Mouse (Mus musculus) neural tube, embryonic 12.5 days (tissue): ENCODE results near the gene Dnal4. TPM values are rescaled to one million over a fixed set of nuclear protein-coding genes. Genes with fewer than 3 reads are reported as not detected.

Experiments
- ATAC-seq: fragments of 200-750 bp; cut with Nextera tagmentation; 2 replicates; pipeline ENCODE4 v1.8.0; 2017; ENCODE audit warnings: low read depth, mild to moderate bottlenecking, moderate TSS enrichment, moderate library complexity; ENCODE audit not compliant: low FRiP score
- H3K27ac ChIP-seq: fragments of 300-500 bp; sonication (generic); 2 replicates; pipeline ENCODE4 v1.5.1; 2016
- H3K27me3 ChIP-seq: fragments of 300-500 bp; sonication (generic); replicated peaks from 2 replicates; pipeline ENCODE4 v1.6.1; 2016; ENCODE audit warnings: mild to moderate bottlenecking
- H3K36me3 ChIP-seq: fragments of 300-500 bp; sonication (generic); 2 replicates; pipeline ENCODE4 v1.6.1; 2016; ENCODE audit warnings: mild to moderate bottlenecking
- H3K4me1 ChIP-seq: fragments of 300-500 bp; sonication (generic); 2 replicates; pipeline ENCODE4 v1.6.1; 2016
- H3K4me2 ChIP-seq: fragments of 300-500 bp; sonication (generic); replicated peaks from 2 replicates; pipeline ENCODE4 v1.6.1; 2016; ENCODE audit warnings: mild to moderate bottlenecking
- H3K4me3 ChIP-seq: fragments of 300-500 bp; sonication (generic); 2 replicates; pipeline ENCODE4 v1.5.1; 2016
- H3K9ac ChIP-seq: fragments of 300-500 bp; sonication (generic); 2 replicates; pipeline ENCODE4 v1.6.1; 2016; ENCODE audit warnings: mild to moderate bottlenecking
- H3K9me3 ChIP-seq: fragments of 300-500 bp; sonication (generic); 2 replicates; pipeline ENCODE4 v1.6.1; 2016; ENCODE audit warnings: mild to moderate bottlenecking
- WGBS: fragments of 180-500 bp; shearing (Covaris S2); methylation state at CpG from one replicate; pipeline ENCODE4 v1.1.7; 2016; 5-methylcytosine and 5-hydroxymethylcytosine counted together
- polyA plus RNA-seq: library from polyadenylated mRNA; unstranded; fragments of >200 nt; fragmentation: Nextera tagmentation; extraction: Ambion mirVana; gene quantifications from 2 replicates; pipeline ENCODE4 v1.2.1, GENCODE M21; 2016

Gene Dnal4
- polyA plus RNA-seq, 1 experiment from 2014 or later: 73.1 TPM

- Histone ChIP-seq H3K36me3 (peaks cover 15% of the 10 kb centered on the region), H3K4me2 (no peak overlapping the region), H3K4me3 (no peak overlapping the region), H3K9ac (no peak overlapping the region), H3K27me3 (no peaks in the 10 kb centered on the region), H3K4me1 (peaks cover 12% of the 10 kb centered on the region), H3K27ac (no peak overlapping the region), H3K9me3 (no peaks in the 10 kb centered on the region)
- WGBS: 66% methylated on average over 6 of the region's 6 CpGs
- ATAC-seq: no peak
Measured at GRCm38 (mm10) chr15:79768302-79768701, 9.3 kb downstream of the Dnal4 start.

GRCm38 (mm10) chr15:79767327-79767961 lies 10.2 kb downstream of the Dnal4 start:
- no peaks in the 10 kb centered on the region for H3K27me3 ChIP-seq
- WGBS: 85% methylated on average over 16 of the region's 16 CpGs
- H3K9ac ChIP-seq: no peak overlapping the region
- no peak overlapping the region for H3K4me3 ChIP-seq
- no peak overlapping the region for H3K27ac ChIP-seq
- no peak overlapping the region for H3K4me2 ChIP-seq
- peaks cover 23% of the 10 kb centered on the region for H3K36me3 ChIP-seq
- ATAC-seq: no peak
- H3K9me3 ChIP-seq: no peaks in the 10 kb centered on the region
- H3K4me1 ChIP-seq: peaks cover 10% of the 10 kb centered on the region; the same call in 1 of the 2 replicates

DNA sequence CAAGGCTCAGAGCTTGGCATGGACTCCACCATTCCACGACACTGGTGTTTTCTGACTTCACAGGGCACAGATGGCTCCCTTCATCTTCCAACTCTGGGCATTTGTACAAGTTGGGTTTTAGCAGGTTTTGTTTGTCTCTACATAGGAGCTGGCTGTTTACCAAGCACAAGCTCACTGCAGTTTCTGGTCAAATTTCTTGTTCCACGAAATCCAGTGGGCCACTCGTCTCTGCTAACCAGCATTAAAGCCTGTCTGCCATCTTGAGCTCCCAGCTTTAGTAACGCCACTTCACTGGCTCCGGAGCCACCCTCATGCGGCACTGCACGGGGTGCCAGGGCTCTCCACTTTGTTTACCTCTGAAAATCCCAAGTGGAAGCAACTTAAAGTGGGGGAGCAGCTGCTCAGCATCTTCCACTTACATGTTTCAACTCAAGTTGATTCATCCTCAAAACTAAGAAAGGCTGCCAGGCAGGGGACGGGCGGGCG lies 11.0 kb downstream of the Dnal4 start:
- Histone ChIP-seq H3K9ac (no peak overlapping the region), H3K4me3 (no peak overlapping the region), H3K4me2 (no peak overlapping the region), H3K27me3 (no peaks in the 10 kb centered on the region), H3K9me3 (no peaks in the 10 kb centered on the region), H3K27ac (no peak overlapping the region), H3K36me3 (peaks cover 31% of the 10 kb centered on the region), H3K4me1 (peaks cover 10% of the 10 kb centered on the region; the same call in 1 of the 2 replicates)
- WGBS: 90% methylated on average over 10 of the region's 10 CpGs
- ATAC-seq: no peak

GRCm38 (mm10) chr15:79766168-79766567 lies 11.5 kb downstream of the Dnal4 start:
- WGBS: 60% methylated on average over 10 of the region's 10 CpGs
- H3K36me3 ChIP-seq: peaks cover 34% of the 10 kb centered on the region
- no peak overlapping the region for H3K27ac ChIP-seq
- no peak for ATAC-seq
- H3K9ac ChIP-seq: no peak overlapping the region
- no peak overlapping the region for H3K4me3 ChIP-seq
- H3K4me2 ChIP-seq: no peak overlapping the region
- peaks cover 6% of the 10 kb centered on the region; the same call in 1 of the 2 replicates for H3K4me1 ChIP-seq
- no peaks in the 10 kb centered on the region for H3K27me3 ChIP-seq
- H3K9me3 ChIP-seq: no peaks in the 10 kb centered on the region

GRCm38 (mm10) chr15:79765361-79765760 lies 12.3 kb downstream of the Dnal4 start:
- Histone ChIP-seq H3K4me3 (no peak overlapping the region), H3K27me3 (no peaks in the 10 kb centered on the region), H3K9ac (no peak overlapping the region), H3K36me3 (peaks cover 34% of the 10 kb centered on the region), H3K4me2 (no peak overlapping the region), H3K4me1 (no peaks in the 10 kb centered on the region; the same call in 1 of the 2 replicates), H3K9me3 (no peaks in the 10 kb centered on the region), H3K27ac (no peak overlapping the region)
- ATAC-seq: no peak
- 92% methylated on average over 2 of the region's 2 CpGs for WGBS

GRCm38 (mm10) chr15:79764539-79765267 lies 12.9 kb downstream of the Dnal4 start:
- no peak overlapping the region for H3K27ac ChIP-seq
- 84% methylated on average over 11 of the region's 11 CpGs for WGBS
- no peaks in the 10 kb centered on the region for H3K27me3 ChIP-seq
- H3K9ac ChIP-seq: no peak overlapping the region
- H3K36me3 ChIP-seq: peaks cover 34% of the 10 kb centered on the region
- H3K4me3 ChIP-seq: no peak overlapping the region
- no peak overlapping the region for H3K4me2 ChIP-seq
- no peaks in the 10 kb centered on the region; the same call in 1 of the 2 replicates for H3K4me1 ChIP-seq
- no peaks in the 10 kb centered on the region for H3K9me3 ChIP-seq
- no peak for ATAC-seq

- no peaks in the 10 kb centered on the region for H3K9me3 ChIP-seq
- peaks cover 34% of the 10 kb centered on the region for H3K36me3 ChIP-seq
- H3K27me3 ChIP-seq: no peaks in the 10 kb centered on the region
- no peak for ATAC-seq
- WGBS: 93% methylated on average over 7 of the region's 7 CpGs
- H3K9ac ChIP-seq: no peak overlapping the region
- H3K4me2 ChIP-seq: no peak overlapping the region
- H3K4me1 ChIP-seq: no peaks in the 10 kb centered on the region; the same call in 1 of the 2 replicates
- no peak overlapping the region for H3K27ac ChIP-seq
- no peak overlapping the region for H3K4me3 ChIP-seq
Measured at GRCm38 (mm10) chr15:79763601-79764246, 13.9 kb downstream of the Dnal4 start.

DNA sequence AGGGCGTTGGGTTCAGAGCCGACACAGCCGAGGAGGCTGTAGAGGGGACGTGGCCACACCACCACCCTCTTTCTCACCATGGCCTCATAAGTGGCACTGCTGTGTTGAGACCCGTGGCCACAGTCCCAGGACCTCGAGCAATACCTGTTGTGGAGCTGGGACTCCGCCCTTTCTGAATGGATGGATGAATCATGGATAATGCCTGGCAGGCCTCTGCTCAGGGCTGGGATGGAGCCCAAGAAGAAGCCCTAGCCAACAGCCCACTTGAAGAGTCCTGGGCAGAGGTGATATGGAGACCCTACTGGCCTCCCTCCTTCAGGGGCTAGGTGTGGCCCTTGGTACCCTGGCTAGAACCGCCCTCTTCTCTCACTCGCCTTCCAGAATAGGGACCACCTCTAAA lies 14.6 kb downstream of the Dnal4 start:
- no peaks in the 10 kb centered on the region for H3K9me3 ChIP-seq
- WGBS: 93% methylated on average over 9 of the region's 9 CpGs
- H3K4me3 ChIP-seq: no peak overlapping the region
- no peak overlapping the region for H3K27ac ChIP-seq
- no peaks in the 10 kb centered on the region; the same call in 1 of the 2 replicates for H3K4me1 ChIP-seq
- H3K4me2 ChIP-seq: no peak overlapping the region
- no peaks in the 10 kb centered on the region for H3K27me3 ChIP-seq
- H3K36me3 ChIP-seq: peaks cover 34% of the 10 kb centered on the region
- no peak for ATAC-seq
- no peak overlapping the region for H3K9ac ChIP-seq

- no peak overlapping the region for H3K27ac ChIP-seq
- no peaks in the 10 kb centered on the region for H3K27me3 ChIP-seq
- H3K4me1 ChIP-seq: peaks cover 6% of the 10 kb centered on the region
- whole genome bisulfite sequencing: 91% methylated on average over 6 of the region's 6 CpGs
- no peak overlapping the region for H3K9ac ChIP-seq
- no peak for ATAC-seq
- no peaks in the 10 kb centered on the region for H3K9me3 ChIP-seq
- H3K36me3 ChIP-seq: peaks cover 34% of the 10 kb centered on the region
- H3K4me2 ChIP-seq: no peak overlapping the region
- no peak overlapping the region for H3K4me3 ChIP-seq
Measured at GRCm38 (mm10) chr15:79760956-79761355, 16.7 kb downstream of the Dnal4 start.

DNA sequence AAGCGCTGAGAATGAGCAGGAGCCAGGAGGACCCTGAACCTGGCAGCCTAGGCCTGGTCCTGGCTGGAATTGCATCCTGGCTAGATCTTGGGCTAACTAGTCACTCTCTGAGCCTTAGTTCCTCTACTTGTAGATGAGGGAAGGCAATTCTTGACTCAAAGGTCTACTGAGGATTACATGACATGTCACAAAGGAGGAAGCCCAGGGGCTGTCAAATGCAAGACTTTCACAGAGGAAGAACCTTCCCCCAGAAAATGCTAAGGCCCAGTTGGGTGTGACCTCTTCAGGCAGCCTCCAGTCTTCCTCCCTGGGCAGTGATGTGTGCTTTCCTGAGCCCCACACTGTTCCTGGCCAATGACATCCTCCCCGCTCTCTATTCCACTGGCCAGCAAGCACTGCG lies 20.5 kb downstream of the Dnal4 start:
- H3K4me2 ChIP-seq: no peak overlapping the region
- no peaks in the 10 kb centered on the region for H3K27me3 ChIP-seq
- 98% methylated on average over 3 of the region's 3 CpGs for WGBS
- no peak overlapping the region for H3K27ac ChIP-seq
- H3K4me3 ChIP-seq: no peak overlapping the region
- H3K4me1 ChIP-seq: peaks cover 6% of the 10 kb centered on the region
- peaks cover 7% of the 10 kb centered on the region for H3K36me3 ChIP-seq
- H3K9ac ChIP-seq: no peak overlapping the region
- no peak for ATAC-seq
- no peaks in the 10 kb centered on the region for H3K9me3 ChIP-seq

GRCm38 (mm10) chr15:79755977-79756625 lies 21.5 kb downstream of the Dnal4 start:
- Histone ChIP-seq H3K4me1 (peaks cover 6% of the 10 kb centered on the region), H3K4me2 (no peak overlapping the region), H3K9ac (no peak overlapping the region), H3K4me3 (no peak overlapping the region), H3K27me3 (no peaks in the 10 kb centered on the region), H3K9me3 (no peaks in the 10 kb centered on the region), H3K36me3 (no peaks in the 10 kb centered on the region), H3K27ac (no peak overlapping the region)
- WGBS: 73% methylated on average over 8 of the region's 8 CpGs
- no peak for ATAC-seq

- Histone ChIP-seq H3K4me1 (peaks cover 6% of the 10 kb centered on the region), H3K4me3 (no peak overlapping the region), H3K27ac (no peak overlapping the region), H3K27me3 (no peaks in the 10 kb centered on the region), H3K4me2 (no peak overlapping the region), H3K9ac (no peak overlapping the region), H3K9me3 (no peaks in the 10 kb centered on the region), H3K36me3 (no peaks in the 10 kb centered on the region)
- 78% methylated on average over 4 of the region's 4 CpGs for WGBS
- ATAC-seq: no peak
Measured at GRCm38 (mm10) chr15:79755176-79755575, 22.5 kb downstream of the Dnal4 start.
